Mouse (Mus musculus) kidney, embryonic 14.5 days (tissue): ENCODE measurements around the gene Cryba2. TPM values are rescaled to one million over a fixed set of nuclear protein-coding genes. Genes with fewer than 3 reads are reported as not detected.

ENCODE experiments used
- ATAC-seq: fragments of 200-750 bp; cut with Nextera tagmentation; 2 replicates; pipeline ENCODE4 v1.8.0; 2017; ENCODE audit warnings: moderate number of reproducible peaks, mild to moderate bottlenecking, moderate TSS enrichment, moderate library complexity; ENCODE audit not compliant: low FRiP score, low TSS enrichment
- H3K27ac ChIP-seq: fragments of 300-500 bp; sonication (generic); 2 replicates; pipeline ENCODE4 v1.5.1; 2014; ENCODE audit warnings: low read depth, mild to moderate bottlenecking, low read length, moderate library complexity, mixed read lengths
- H3K27me3 ChIP-seq: fragments of 300-500 bp; sonication (generic); 2 replicates; pipeline ENCODE4 v1.6.1; 2014; ENCODE audit warnings: mild to moderate bottlenecking, low read length; ENCODE audit not compliant: control insufficient read depth, insufficient read depth
- H3K36me3 ChIP-seq: fragments of 300-500 bp; sonication (generic); 2 replicates; pipeline ENCODE4 v1.6.1; 2014; ENCODE audit warnings: low read length, mixed read lengths; ENCODE audit not compliant: control insufficient read depth, insufficient read depth
- H3K4me1 ChIP-seq: fragments of 300-500 bp; sonication (generic); 2 replicates; pipeline ENCODE4 v1.6.1; 2014; ENCODE audit warnings: low read length, mixed read lengths; ENCODE audit not compliant: control insufficient read depth, insufficient read depth
- H3K4me2 ChIP-seq: fragments of 300-500 bp; sonication (generic); replicated peaks from 2 replicates; pipeline ENCODE4 v1.6.1; 2014; ENCODE audit warnings: low read depth, mild to moderate bottlenecking, low read length
- H3K4me3 ChIP-seq: fragments of 300-500 bp; sonication (generic); 2 replicates; pipeline ENCODE4 v1.5.1; 2014; ENCODE audit warnings: mild to moderate bottlenecking, low read length
- H3K9ac ChIP-seq: fragments of 300-500 bp; sonication (generic); 2 replicates; pipeline ENCODE4 v1.6.1; 2014; ENCODE audit warnings: low read depth, mild to moderate bottlenecking, low read length, moderate library complexity
- H3K9me3 ChIP-seq: fragments of 300-500 bp; sonication (generic); 2 replicates; pipeline ENCODE4 v1.6.1; 2016; ENCODE audit warnings: low read length; ENCODE audit not compliant: control insufficient read depth
- WGBS: fragments of 180-500 bp; shearing (Covaris S2); extraction: QIAGEN DNeasy Blood & Tissue Kit; methylation state at CpG from one replicate; pipeline ENCODE4 v1.1.7; 2014; 5-methylcytosine and 5-hydroxymethylcytosine counted together
- polyA plus RNA-seq: library from polyadenylated mRNA; unstranded; fragments of >200 nt; fragmentation: Nextera tagmentation; extraction: Ambion mirVana; gene quantifications from 2 replicates; pipeline ENCODE4 v1.2.1, GENCODE M21; 2014

Gene Cryba2
- polyA plus RNA-seq, 1 experiment from 2014 or later: not detected

DNA sequence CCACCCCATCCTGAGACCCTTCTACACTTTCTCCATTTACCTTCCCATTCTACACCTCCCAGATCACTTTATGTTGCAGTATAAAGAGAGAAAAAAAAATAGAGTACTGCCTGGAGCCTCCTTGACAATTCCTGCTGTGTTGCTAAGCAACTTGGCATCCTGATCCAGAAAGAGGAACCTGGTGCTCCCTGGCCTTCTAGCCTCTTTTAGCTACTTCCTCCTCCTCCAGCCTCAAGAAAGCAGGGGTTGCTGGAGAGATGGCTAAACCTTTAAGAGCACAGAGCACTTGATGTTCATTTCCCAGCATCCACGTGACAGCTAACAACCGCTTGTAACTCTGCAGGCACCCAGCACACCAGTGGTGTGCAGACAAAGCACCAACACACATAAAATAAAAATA is 20.7 kb downstream of the Cryba2 start:
- no peak for ATAC-seq
- Histone ChIP-seq H3K36me3 (no peaks in the 10 kb centered on the region), H3K4me1 (no peaks in the 10 kb centered on the region), H3K9me3 (no peaks in the 10 kb centered on the region), H3K4me3 (no peak overlapping the region), H3K27me3 (peaks cover 5% of the 10 kb centered on the region; the same call in 1 of the 2 replicates), H3K4me2 (no peak overlapping the region), H3K9ac (no peak overlapping the region), H3K27ac (no peak overlapping the region)
- 74% methylated on average over 2 of the region's 2 CpGs for WGBS

DNA sequence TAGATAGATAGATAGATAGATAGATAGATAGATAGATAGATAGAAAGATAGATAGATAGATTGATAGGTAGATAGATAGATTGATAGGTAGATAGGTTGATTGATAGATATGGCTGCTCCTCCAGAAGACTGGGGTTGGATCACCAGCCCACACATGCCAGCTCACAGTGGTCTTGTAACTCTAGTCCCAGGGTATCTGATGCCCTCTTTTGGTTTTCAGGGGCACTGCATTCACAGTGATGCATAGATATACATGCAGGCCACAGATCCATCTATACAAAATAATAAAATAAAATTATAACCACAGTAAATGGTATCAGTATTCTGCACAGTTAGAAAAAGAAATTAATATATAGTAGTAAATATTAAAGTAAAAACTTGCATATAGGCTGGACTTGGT is 31.2 kb downstream of the Cryba2 start:
- no peaks in the 10 kb centered on the region for H3K4me1 ChIP-seq
- no peaks in the 10 kb centered on the region for H3K36me3 ChIP-seq
- H3K9ac ChIP-seq: no peak overlapping the region
- H3K4me2 ChIP-seq: no peak overlapping the region
- H3K27ac ChIP-seq: no peak overlapping the region
- no peak overlapping the region for H3K4me3 ChIP-seq
- H3K27me3 ChIP-seq: peaks cover 40% of the 10 kb centered on the region
- ATAC-seq: no peak
- no peaks in the 10 kb centered on the region for H3K9me3 ChIP-seq

DNA sequence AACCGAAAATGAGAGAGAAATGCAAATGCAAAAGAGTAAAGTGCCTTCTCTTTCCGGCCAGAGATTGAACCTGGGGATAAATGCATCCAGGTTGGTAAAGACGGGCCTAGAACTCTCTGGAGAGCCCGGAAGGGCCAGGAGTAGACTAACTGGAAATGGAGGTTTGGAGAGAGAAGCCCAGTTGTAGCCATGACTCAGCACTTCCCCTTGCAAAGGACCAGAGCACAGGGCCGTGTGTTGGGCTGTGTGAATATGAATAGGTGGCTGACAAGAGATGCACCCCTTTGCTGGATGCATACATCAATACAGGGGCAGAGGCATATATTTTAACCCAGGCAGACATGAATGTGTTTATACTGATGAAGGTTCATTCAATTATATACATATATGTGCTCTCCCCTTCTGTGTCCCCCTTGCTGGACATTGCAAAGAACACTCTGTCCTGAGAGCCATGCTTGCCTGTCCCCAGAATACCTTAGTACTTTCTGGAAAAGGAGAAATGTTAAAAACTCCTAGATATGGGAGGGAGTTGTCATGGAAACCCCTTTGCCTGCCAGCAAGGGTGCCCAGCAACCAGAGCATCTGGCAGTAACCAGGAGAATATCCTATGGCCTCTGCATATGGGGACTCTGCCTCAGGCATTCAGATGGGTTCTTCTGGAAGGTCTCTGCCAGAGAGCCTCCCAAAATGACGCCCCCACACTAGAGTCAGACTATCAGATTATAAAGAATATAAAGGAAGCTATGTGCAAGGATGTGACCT is 33.5 kb downstream of the Cryba2 start:
- no peak for ATAC-seq
- Histone ChIP-seq H3K4me1 (peaks cover 9% of the 10 kb centered on the region), H3K9me3 (no peaks in the 10 kb centered on the region), H3K9ac (no peak overlapping the region), H3K36me3 (no peaks in the 10 kb centered on the region), H3K27ac (no peak overlapping the region), H3K4me3 (no peak overlapping the region), H3K4me2 (no peak overlapping the region), H3K27me3 (peaks cover 62% of the 10 kb centered on the region)
- 41% methylated on average over 6 of the region's 6 CpGs for WGBS

DNA sequence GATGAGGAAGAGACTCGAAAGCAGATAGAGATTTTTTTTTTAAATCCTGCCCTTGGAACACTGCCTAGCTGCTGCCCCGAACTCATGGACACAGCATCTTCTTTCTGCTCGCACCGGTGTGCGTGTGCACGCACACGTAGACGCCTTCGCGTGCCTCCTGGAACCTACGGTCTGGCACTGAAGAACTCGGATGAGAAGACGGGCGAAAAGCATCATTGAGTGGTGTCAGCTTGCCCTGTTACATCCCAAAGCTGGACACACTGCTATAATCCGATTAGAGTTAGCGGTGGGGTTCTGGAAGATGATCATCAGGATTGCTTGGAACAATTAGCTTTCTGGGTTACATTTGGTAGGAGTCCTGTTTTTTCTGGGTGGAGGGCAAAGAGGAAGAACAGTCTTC is 34.1 kb downstream of the Cryba2 start:
- Histone ChIP-seq H3K9ac (no peak overlapping the region), H3K27ac (no peak overlapping the region), H3K4me1 (peaks cover 9% of the 10 kb centered on the region), H3K9me3 (no peaks in the 10 kb centered on the region), H3K4me3 (peak overlapping the region; percentile 18; the same call in 1 of the 2 replicates), H3K36me3 (no peaks in the 10 kb centered on the region), H3K27me3 (peaks cover 68% of the 10 kb centered on the region), H3K4me2 (0 out of 2 replicates have a peak overlapping the region, but pooled peaks have one; percentile 37)
- 8% methylated on average over 16 of the region's 16 CpGs for WGBS
- ATAC-seq: no peak

DNA sequence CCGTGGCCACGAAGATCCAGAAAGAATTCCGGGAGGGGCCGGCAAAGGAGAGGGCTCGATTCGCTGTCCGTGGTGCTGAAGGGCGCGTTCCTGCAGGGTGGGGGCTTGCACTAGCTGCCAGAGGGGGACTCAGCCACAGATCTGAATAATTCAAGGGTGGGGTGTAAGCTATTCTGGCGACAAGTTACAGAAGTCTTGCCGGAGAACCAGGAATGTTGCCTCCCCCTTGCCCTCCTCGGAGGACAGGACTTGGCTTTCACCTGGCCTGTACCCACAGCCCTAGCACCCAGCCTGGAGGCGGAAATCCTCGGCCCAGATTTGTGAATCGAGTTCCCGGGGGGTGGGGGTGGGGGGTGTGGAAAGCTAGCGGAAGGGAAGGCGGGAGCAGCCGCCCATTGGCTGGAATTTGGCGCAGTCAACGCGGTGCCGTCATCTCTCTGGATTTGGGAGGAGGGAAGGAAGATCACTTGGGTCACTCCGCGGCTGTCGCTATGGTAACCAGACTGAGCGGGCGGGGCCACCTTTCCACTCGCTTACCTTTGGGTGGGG is 34.7 kb downstream of the Cryba2 start:
- Histone ChIP-seq H3K4me3 (peak overlapping the region; percentile 18), H3K9ac (no peak overlapping the region), H3K27me3 (peaks cover 72% of the 10 kb centered on the region), H3K27ac (no peak overlapping the region), H3K36me3 (no peaks in the 10 kb centered on the region), H3K4me2 (peak overlapping the region; percentile 37), H3K9me3 (no peaks in the 10 kb centered on the region), H3K4me1 (peaks cover 9% of the 10 kb centered on the region)
- WGBS: 1% methylated on average over 29 of the region's 29 CpGs
- ATAC-seq: peak; percentile 56

DNA sequence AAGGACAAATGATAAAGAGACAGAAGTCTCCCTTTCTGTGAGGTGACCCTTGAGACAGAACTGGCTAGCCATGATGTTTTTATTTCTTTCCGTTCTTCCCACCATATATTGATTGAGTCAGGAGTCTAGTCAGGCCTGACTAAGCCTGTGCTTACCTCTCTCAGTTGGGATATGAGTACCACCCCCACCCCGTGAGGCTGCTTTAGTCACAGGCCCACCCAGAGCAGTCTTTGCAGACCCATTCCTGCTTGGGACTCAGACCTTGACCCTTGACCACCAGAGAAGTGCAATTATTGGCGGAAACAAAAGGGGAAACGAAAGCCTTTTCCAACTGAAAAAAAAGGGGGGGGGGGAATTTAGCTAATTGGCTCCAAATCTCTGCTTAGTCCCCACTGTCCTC is 35.3 kb downstream of the Cryba2 start:
- no peaks in the 10 kb centered on the region for H3K9me3 ChIP-seq
- H3K4me2 ChIP-seq: no peak overlapping the region
- H3K4me1 ChIP-seq: peaks cover 9% of the 10 kb centered on the region
- no peak overlapping the region for H3K9ac ChIP-seq
- H3K27me3 ChIP-seq: peaks cover 78% of the 10 kb centered on the region
- no peak for ATAC-seq
- no peak overlapping the region for H3K27ac ChIP-seq
- peak overlapping the region; percentile 18; the same call in 1 of the 2 replicates for H3K4me3 ChIP-seq
- 8% methylated on average over 4 of the region's 4 CpGs for WGBS
- H3K36me3 ChIP-seq: no peaks in the 10 kb centered on the region

DNA sequence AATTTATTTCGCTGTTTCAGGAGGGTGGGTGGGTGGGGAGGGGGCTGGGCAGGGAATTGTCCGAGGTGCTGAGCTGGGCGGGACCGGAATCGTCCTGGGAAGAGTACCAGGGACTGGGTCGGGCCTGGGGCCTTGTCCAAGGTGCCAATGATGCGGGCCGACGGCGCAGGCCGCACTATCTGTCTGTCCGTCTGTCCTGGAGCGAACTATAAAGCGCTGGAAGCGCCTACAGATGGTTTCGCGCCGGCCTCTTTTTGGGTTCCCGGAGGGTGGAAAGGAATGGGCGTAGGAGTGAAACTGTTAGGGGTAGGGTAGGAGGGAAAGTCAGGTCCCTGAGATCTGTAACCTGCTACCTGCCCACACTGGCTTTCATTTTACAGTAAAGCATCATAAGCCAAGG is 35.7 kb downstream of the Cryba2 start:
- Histone ChIP-seq H3K27ac (no peak overlapping the region), H3K4me3 (no peak overlapping the region), H3K36me3 (no peaks in the 10 kb centered on the region), H3K4me2 (no peak overlapping the region), H3K9ac (no peak overlapping the region), H3K4me1 (peaks cover 9% of the 10 kb centered on the region), H3K27me3 (peaks cover 83% of the 10 kb centered on the region), H3K9me3 (no peaks in the 10 kb centered on the region)
- 3% methylated on average over 20 of the region's 20 CpGs for WGBS
- no peak for ATAC-seq

DNA sequence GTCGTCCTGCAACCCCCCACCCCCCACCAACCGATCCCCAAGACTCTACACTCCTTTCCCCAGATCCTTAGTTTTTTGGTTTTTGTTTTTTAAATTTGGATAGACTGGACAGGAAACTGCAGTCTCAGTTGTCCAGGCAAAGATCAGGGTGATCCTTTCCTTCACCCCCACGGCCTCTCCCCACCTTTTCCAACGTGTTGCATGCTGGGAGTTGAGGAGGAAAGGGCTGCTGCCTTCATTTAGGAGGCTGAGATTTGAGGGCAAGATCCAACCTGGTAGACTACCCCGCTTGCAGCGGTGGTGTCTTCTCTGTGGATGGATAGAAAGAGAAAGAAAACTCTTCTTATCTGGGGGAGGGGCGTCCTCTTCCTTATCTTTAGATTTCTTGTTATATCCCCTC is 36.2 kb downstream of the Cryba2 start:
- Histone ChIP-seq H3K9ac (no peak overlapping the region), H3K9me3 (no peaks in the 10 kb centered on the region), H3K27me3 (peaks cover 87% of the 10 kb centered on the region), H3K27ac (no peak overlapping the region), H3K4me1 (peaks cover 9% of the 10 kb centered on the region), H3K36me3 (no peaks in the 10 kb centered on the region), H3K4me2 (no peak overlapping the region), H3K4me3 (no peak overlapping the region)
- under 1% methylated on average over 7 of the region's 7 CpGs for WGBS
- no peak for ATAC-seq

DNA sequence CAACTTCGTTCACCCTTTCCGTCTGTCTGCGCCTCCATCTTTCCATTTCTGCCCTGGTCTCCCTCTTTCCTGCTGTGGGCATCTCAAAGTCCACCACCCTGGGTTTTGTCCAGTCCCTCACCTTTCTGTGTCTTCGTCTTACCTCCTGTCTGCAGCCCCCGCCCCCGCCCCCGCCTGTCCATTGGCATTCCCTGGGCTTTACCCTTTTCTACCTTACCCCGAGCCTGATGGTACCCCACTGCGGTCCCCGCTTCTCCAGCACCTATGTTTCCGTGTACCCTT is 36.6 kb downstream of the Cryba2 start:
- H3K36me3 ChIP-seq: no peaks in the 10 kb centered on the region
- WGBS: 3% methylated on average over 11 of the region's 11 CpGs
- H3K4me1 ChIP-seq: peaks cover 9% of the 10 kb centered on the region
- no peak for ATAC-seq
- peak overlapping the region; percentile 66 for H3K4me3 ChIP-seq
- peaks cover 90% of the 10 kb centered on the region for H3K27me3 ChIP-seq
- H3K9ac ChIP-seq: no peak overlapping the region
- H3K4me2 ChIP-seq: peak overlapping the region; percentile 97
- no peak overlapping the region for H3K27ac ChIP-seq
- H3K9me3 ChIP-seq: no peaks in the 10 kb centered on the region
